Mouse (Mus musculus) MEL (cell line): ENCODE measurements around the gene Ahcyl1. TPM values are rescaled to one million over a fixed set of nuclear protein-coding genes. Genes with fewer than 3 reads are reported as not detected.

ENCODE experiments used
- DNase-seq: peaks from one replicate; pipeline ENCODE4 v3.0.0; 2011; ENCODE audit warnings: low read depth, low spot score
- H3K27ac ChIP-seq: 2 replicates; pipeline ENCODE4 v1.5.1; 2012; ENCODE audit warnings: low read depth, mild to moderate bottlenecking, control low read depth, low read length, moderate library complexity; ENCODE audit not compliant: control insufficient read depth
- H3K27me3 ChIP-seq, 2 experiments: fragments of 150-350 bp in 1 of 2; sonication (generic) in 1 of 2; 2 replicates each; pipeline ENCODE4 v1.6.1; 2012; ENCODE audit warnings: low read length in 2 of 2, mild to moderate bottlenecking in 2 of 2, improper control_type of control experiment in 1 of 2, moderate library complexity in 1 of 2; ENCODE audit not compliant: insufficient read depth in 2 of 2, control insufficient read depth in 1 of 2
- H3K36me3 ChIP-seq, 2 experiments: 2 replicates each; pipeline ENCODE4 v1.6.1; 2012 to 2014; ENCODE audit warnings: low read length in 2 of 2, improper control_type of control experiment in 1 of 2, inconsistent platforms in 1 of 2, mild to moderate bottlenecking in 1 of 2; ENCODE audit not compliant: insufficient read depth in 2 of 2, control insufficient read depth in 1 of 2
- H3K4me1 ChIP-seq, 2 experiments: fragments of 150-350 bp in 1 of 2; sonication (generic) in 1 of 2; 2 replicates each; pipeline ENCODE4 v1.6.1; 2012; ENCODE audit warnings: low read length in 2 of 2, improper control_type of control experiment in 1 of 2, mild to moderate bottlenecking in 1 of 2; ENCODE audit not compliant: insufficient read depth in 2 of 2, control insufficient read depth in 1 of 2
- H3K4me3 ChIP-seq, 2 experiments: fragments of 150-350 bp in 1 of 2; sonication (generic) in 1 of 2; 2 replicates each; pipeline ENCODE4 v1.5.1; 2012; ENCODE audit warnings: low read depth in 2 of 2, low read length in 2 of 2, mild to moderate bottlenecking in 2 of 2, moderate library complexity in 2 of 2, control low read depth in 1 of 2, improper control_type of control experiment in 1 of 2; ENCODE audit not compliant: control insufficient read depth in 1 of 2, insufficient read depth in 1 of 2
- H3K79me2 ChIP-seq: 2 replicates; pipeline ENCODE4 v1.6.1; 2012; ENCODE audit warnings: mild to moderate bottlenecking, low read length, moderate library complexity; ENCODE audit not compliant: control insufficient read depth, poor library complexity, insufficient read depth
- H3K9ac ChIP-seq: 2 replicates; pipeline ENCODE4 v1.6.1; 2012; ENCODE audit warnings: low read depth, mild to moderate bottlenecking, control low read depth, low read length, moderate library complexity; ENCODE audit not compliant: control insufficient read depth, poor library complexity, severe bottlenecking
- H3K9me3 ChIP-seq: fragments of 150-350 bp; sonication (generic); replicated peaks from 2 replicates; pipeline ENCODE4 v1.6.1; 2012; ENCODE audit warnings: mild to moderate bottlenecking, low read length, improper control_type of control experiment, moderate library complexity; ENCODE audit not compliant: insufficient read depth
- BHLHE40 ChIP-seq: IDR thresholded peaks from 2 replicates; pipeline ENCODE4 v1.6.1; 2012; ENCODE audit warnings: low read depth, mild to moderate bottlenecking, inconsistent platforms, low read length, improper control_type of control experiment, borderline replicate concordance
- CHD1 ChIP-seq: IDR thresholded peaks from 2 replicates; pipeline ENCODE4 v1.6.1; 2012; ENCODE audit warnings: low read depth, mild to moderate bottlenecking, inconsistent platforms, low read length, improper control_type of control experiment
- CHD2 ChIP-seq: IDR thresholded peaks from 2 replicates; pipeline ENCODE4 v1.6.1; 2011; ENCODE audit warnings: low read length, improper control_type of control experiment
- E2F4 ChIP-seq: IDR thresholded peaks from 2 replicates; pipeline ENCODE4 v1.6.1; 2011; ENCODE audit warnings: low read depth, low read length, improper control_type of control experiment, borderline replicate concordance
- ELF1 ChIP-seq: IDR thresholded peaks from 2 replicates; pipeline ENCODE4 v1.6.1; 2014; ENCODE audit warnings: low read depth, mild to moderate bottlenecking, inconsistent platforms, low read length, improper control_type of control experiment, moderate library complexity
- EP300 ChIP-seq, 2 experiments: IDR thresholded peaks; 2 replicates each; pipeline ENCODE4 v1.6.1; 2011; ENCODE audit warnings: improper control_type of control experiment in 2 of 2, low read length in 2 of 2, low read depth in 1 of 2, mild to moderate bottlenecking in 1 of 2
- ETS1 ChIP-seq: IDR thresholded peaks from 2 replicates; pipeline ENCODE4 v1.6.1; 2012; ENCODE audit warnings: low read depth, mild to moderate bottlenecking, inconsistent platforms, low read length, improper control_type of control experiment, moderate library complexity
- GABPA ChIP-seq: IDR thresholded peaks from 2 replicates; pipeline ENCODE4 v1.6.1; 2012; ENCODE audit warnings: low read depth, mild to moderate bottlenecking, inconsistent platforms, low read length, improper control_type of control experiment, moderate library complexity
- HCFC1 ChIP-seq: IDR thresholded peaks from 2 replicates; pipeline ENCODE4 v1.6.1; 2012; ENCODE audit warnings: low read depth, mild to moderate bottlenecking, inconsistent platforms, low read length, improper control_type of control experiment, moderate library complexity
- MAFK ChIP-seq: IDR thresholded peaks from 2 replicates; pipeline ENCODE4 v1.6.1; 2011; ENCODE audit warnings: low read depth, mild to moderate bottlenecking, low read length, improper control_type of control experiment, borderline replicate concordance
- MAX ChIP-seq: IDR thresholded peaks from 2 replicates; pipeline ENCODE4 v1.6.1; 2011; ENCODE audit warnings: low read length, improper control_type of control experiment
- MAZ ChIP-seq: IDR thresholded peaks from 2 replicates; pipeline ENCODE4 v1.6.1; 2012; ENCODE audit warnings: low read depth, mild to moderate bottlenecking, inconsistent platforms, low read length, improper control_type of control experiment
- MEF2A ChIP-seq: IDR thresholded peaks from 2 replicates; pipeline ENCODE4 v1.6.1; 2014; ENCODE audit warnings: low read depth, mild to moderate bottlenecking, inconsistent platforms, low read length, improper control_type of control experiment; ENCODE audit not compliant: poor library complexity, insufficient replicate concordance, severe bottlenecking; ENCODE audit errors: extremely low read depth
- MXI1 ChIP-seq: IDR thresholded peaks from 2 replicates; pipeline ENCODE4 v1.6.1; 2011; ENCODE audit warnings: mild to moderate bottlenecking, low read depth, low read length, improper control_type of control experiment
- MYC ChIP-seq: IDR thresholded peaks from 2 replicates; pipeline ENCODE4 v1.6.1; 2011; ENCODE audit warnings: low read depth, mild to moderate bottlenecking, low read length, improper control_type of control experiment, moderate library complexity
- NELFE ChIP-seq: IDR thresholded peaks from 2 replicates; pipeline ENCODE4 v1.6.1; 2011; ENCODE audit warnings: low read depth, low read length, improper control_type of control experiment
- POLR2A ChIP-seq, 2 experiments: IDR thresholded peaks; 2 replicates each; pipeline ENCODE4 v1.6.1; 2011 to 2012; ENCODE audit warnings: low read length in 2 of 2, mild to moderate bottlenecking in 2 of 2, control low read depth in 1 of 2, improper control_type of control experiment in 1 of 2, low read depth in 1 of 2, moderate library complexity in 1 of 2; ENCODE audit not compliant: control insufficient read depth in 1 of 2, insufficient read depth in 1 of 2, poor library complexity in 1 of 2
- POLR2AphosphoS2 ChIP-seq: IDR thresholded peaks from 2 replicates; pipeline ENCODE4 v1.6.1; 2011; ENCODE audit warnings: low read length, improper control_type of control experiment
- RAD21 ChIP-seq: IDR thresholded peaks from 2 replicates; pipeline ENCODE4 v1.6.1; 2011; ENCODE audit warnings: mild to moderate bottlenecking, low read depth, low read length, improper control_type of control experiment
- RCOR1 ChIP-seq: IDR thresholded peaks from 2 replicates; pipeline ENCODE4 v1.6.1; 2012; ENCODE audit warnings: low read depth, mild to moderate bottlenecking, inconsistent platforms, low read length, improper control_type of control experiment
- SMC3 ChIP-seq: IDR thresholded peaks from 2 replicates; pipeline ENCODE4 v1.6.1; 2011; ENCODE audit warnings: low read depth, low read length, improper control_type of control experiment
- TAL1 ChIP-seq: IDR thresholded peaks from 2 replicates; pipeline ENCODE4 v1.6.1; 2012; ENCODE audit warnings: mild to moderate bottlenecking, inconsistent platforms, low read length, moderate library complexity, mixed read lengths
- TBP ChIP-seq: IDR thresholded peaks from 2 replicates; pipeline ENCODE4 v1.8.0; 2011; ENCODE audit warnings: low read depth, low read length, improper control_type of control experiment
- USF1 ChIP-seq: IDR thresholded peaks from 2 replicates; pipeline ENCODE4 v1.6.1; 2014; ENCODE audit warnings: low read depth, mild to moderate bottlenecking, inconsistent platforms, low read length, improper control_type of control experiment, moderate library complexity
- USF2 ChIP-seq, 2 experiments: IDR thresholded peaks; 2 replicates each; pipeline ENCODE4 v1.6.1; 2011 to 2012; ENCODE audit warnings: improper control_type of control experiment in 2 of 2, low read length in 2 of 2, borderline replicate concordance in 1 of 2, inconsistent platforms in 1 of 2, low read depth in 1 of 2, mild to moderate bottlenecking in 1 of 2; ENCODE audit not compliant: insufficient read depth in 1 of 2
- ZC3H11A ChIP-seq: IDR thresholded peaks from 2 replicates; pipeline ENCODE4 v1.6.1; 2012; ENCODE audit warnings: low read depth, mild to moderate bottlenecking, inconsistent platforms, low read length, improper control_type of control experiment
- ZKSCAN1 ChIP-seq: IDR thresholded peaks from 2 replicates; pipeline ENCODE4 v1.6.1; 2012; ENCODE audit warnings: low read depth, mild to moderate bottlenecking, inconsistent platforms, low read length, improper control_type of control experiment, moderate library complexity
- ZMIZ1 ChIP-seq: IDR thresholded peaks from 2 replicates; pipeline ENCODE4 v1.6.1; 2012; ENCODE audit warnings: low read depth, mild to moderate bottlenecking, inconsistent platforms, low read length, improper control_type of control experiment, moderate library complexity
- ZNF384 ChIP-seq: IDR thresholded peaks from 2 replicates; pipeline ENCODE4 v1.6.1; 2012; ENCODE audit warnings: low read depth, mild to moderate bottlenecking, inconsistent platforms, low read length, improper control_type of control experiment
- polyA plus RNA-seq, 2 experiments: library from polyadenylated mRNA; stranded (reverse) in 1 of 2; unstranded in 1 of 2; fragments of >175 nt in 1 of 2; fragments of >200 nt in 1 of 2; gene quantifications; 2 replicates each; pipeline versions ENCODE4 v1.2.1 to v1.2.4; 2012; ENCODE audit warnings: low replicate concordance in 2 of 2, low read depth in 1 of 2; ENCODE audit not compliant: insufficient read length in 2 of 2, insufficient read depth in 1 of 2, missing spikeins in 1 of 2
- total RNA-seq: library from RNA; depleted of rRNA; stranded (reverse); fragments of 300-350 nt; gene quantifications from 2 replicates; pipeline ENCODE4 v1.2.3, GENCODE M21; 2012

Ahcyl1 gene
- total and polyA plus RNA-seq, 3 experiments = 28.0 to 105 (median 104) TPM

DNA sequence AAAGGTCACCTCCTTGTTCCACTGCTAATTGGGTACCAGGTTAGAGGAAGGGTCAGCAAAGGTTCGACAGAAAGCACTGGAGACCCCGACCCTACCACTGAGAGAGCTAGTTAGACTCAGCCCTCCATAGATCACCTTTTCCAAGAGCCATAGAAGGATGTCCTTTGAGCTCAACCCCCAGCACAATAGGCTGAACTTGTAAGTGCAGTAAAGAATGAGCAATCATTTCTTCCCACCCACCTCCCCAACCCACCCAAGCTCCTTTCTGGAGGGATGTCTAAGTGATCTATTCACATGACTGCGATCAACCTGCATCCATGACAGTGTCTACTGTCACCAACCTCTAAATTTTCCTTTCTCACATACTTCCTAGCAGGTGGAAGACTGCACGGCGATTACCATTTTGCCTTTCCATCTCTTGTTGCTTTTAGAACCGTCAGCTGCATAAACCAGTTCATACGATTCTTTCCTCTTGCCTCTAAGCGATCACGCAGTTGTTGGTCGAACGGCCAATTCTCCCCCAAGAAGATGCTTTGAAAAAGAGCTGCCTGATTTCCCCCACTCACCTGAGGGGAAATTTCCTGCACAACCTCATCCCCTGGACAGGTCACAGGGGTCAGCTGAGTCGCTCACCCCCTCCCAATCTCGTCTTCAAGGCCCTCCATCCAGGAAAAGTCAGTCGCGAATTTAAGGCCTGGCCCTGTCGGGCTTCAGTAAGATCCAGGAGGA, 977 bp downstream of the Ahcyl1 start:
- Histone ChIP-seq H3K9ac (peak overlapping the region; percentile 88), H3K27ac (no peak overlapping the region), H3K79me2 (peaks cover 40% of the 10 kb centered on the region), H3K9me3 (no peaks in the 10 kb centered on the region), H3K27me3 (no peaks in the 10 kb centered on the region; a peak in 1 of 4 replicates), H3K4me3 (peak overlapping the region; percentile 71 to 100), H3K36me3 (peaks cover 8 to 32% of the 10 kb centered on the region in 2 experiments), H3K4me1 (peaks cover 10 to 12% of the 10 kb centered on the region in 2 experiments; a peak in 3 of 4 replicates)
- peak; percentile 56 for DNase-seq
- TF ChIP-seq NELFE (no peak), ZC3H11A (no peak), EP300 (IDR thresholded peaks at IDR 0.05; ENCODE audit: low read depth in 1 of 2, low read length in 2 of 2) (no peak), ELF1 (no peak), MYC (no peak), RCOR1 (no peak), MAZ (no peak), MEF2A (no peak), MXI1 (no peak), E2F4 (no peak)

DNA sequence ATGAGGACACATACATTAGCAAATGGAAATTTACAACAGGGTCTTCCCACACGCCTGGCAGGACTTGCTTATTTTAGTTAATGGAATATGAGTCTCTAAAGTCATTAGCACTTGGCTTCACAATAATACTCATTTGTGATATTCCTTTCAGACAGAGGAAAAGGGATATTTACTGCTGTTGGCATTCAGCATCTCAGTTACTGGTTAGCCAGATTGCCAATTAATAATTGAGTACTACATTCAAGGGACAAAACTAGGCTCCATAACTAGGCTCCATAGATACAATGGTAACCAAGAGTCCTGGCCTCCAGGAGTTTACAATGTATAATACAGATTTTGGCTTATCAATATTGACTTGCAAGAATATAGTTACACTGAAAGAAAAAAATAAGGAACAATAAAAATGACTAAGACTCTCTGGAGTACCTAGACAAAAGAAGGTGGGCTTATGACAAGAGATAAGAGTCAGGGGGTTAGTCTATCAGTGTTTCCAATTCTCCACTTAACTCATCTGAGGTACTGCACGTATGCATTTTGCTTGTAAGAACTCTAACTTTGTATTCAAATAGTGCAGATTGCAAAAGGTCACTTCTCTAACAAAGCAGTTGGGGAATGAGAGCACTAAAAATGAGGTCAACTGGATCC, 2.0 kb downstream of the Ahcyl1 start:
- Histone ChIP-seq H3K4me1 (peaks cover 13 to 16% of the 10 kb centered on the region in 2 experiments; a peak in 3 of 4 replicates), H3K36me3 (peaks cover 10 to 42% of the 10 kb centered on the region in 2 experiments), H3K4me3 (peak overlapping the region; percentile 71 to 100), H3K9me3 (no peaks in the 10 kb centered on the region), H3K9ac (peak overlapping the region; percentile 88), H3K27ac (no peak overlapping the region; the same call in 1 of the 2 replicates), H3K79me2 (peaks cover 44% of the 10 kb centered on the region), H3K27me3 (no peaks in the 10 kb centered on the region; a peak in 1 of 4 replicates)
- DNase-seq = peak; percentile 50
- TF ChIP-seq TBP (no peak), GABPA (no peak), RCOR1 (no peak), CHD2 (no peak), HCFC1 (no peak), POLR2A (IDR thresholded peaks at IDR 0.05; ENCODE audit: control insufficient read depth in 1 of 2, insufficient read depth in 1 of 2, low read depth in 1 of 2, low read length in 2 of 2, poor library complexity in 1 of 2) (no peak), ETS1 (no peak), ZMIZ1 (0 out of 2 replicates have a peak, but pooled peaks have one; percentile 28), TAL1 (peak; percentile 20; the same call in 1 of the 2 replicates), ZNF384 (peak; percentile 3; the same call in 1 of the 2 replicates), USF1 (no peak), RAD21 (no peak), POLR2AphosphoS2 (no peak), SMC3 (no peak), NELFE (no peak), BHLHE40 (no peak), MAX (no peak), E2F4 (no peak), MYC (no peak), USF2 (IDR thresholded peaks at IDR 0.05; ENCODE audit: borderline replicate concordance in 1 of 2, insufficient read depth in 1 of 2, low read depth in 1 of 2, low read length in 2 of 2) (no peak), MAFK (no peak), CHD1 (no peak), ZKSCAN1 (no peak)
